Mouse (Mus musculus) B cell, adult 67 days (primary cell): ENCODE results near the gene Exph5. TPM values are rescaled to one million over a fixed set of nuclear protein-coding genes. Genes with fewer than 3 reads are reported as not detected.

Experiments
- total RNA-seq, 2 experiments: library from RNA; stranded (reverse); gene quantifications; 4 replicates each; pipeline ENCODE4 v1.2.4; 2023

Exph5 gene
- not detected for total RNA-seq

GRCm38 (mm10) chr9:53301269-53301720 lies at the start of gene Exph5:
Gene Exph5 (plus strand): TSS chr9:53301670.

GRCm38 (mm10) chr9:53383951-53384866 lies 82.7 kb downstream of the Exph5 start, which contains the start of gene Kdelc2:
Gene Kdelc2 (plus strand): TSS chr9:53384025.

GRCm38 (mm10) chr9:53402291-53402711 lies 100.8 kb downstream of the Exph5 start, which contains the start of gene 4930550C14Rik:
Gene 4930550C14Rik (plus strand): TSS chr9:53402325.

Other genes with a start within 250 kb of the Exph5 start
- 10 to 100 TPM; 38.1 to 38.8 TPM for gene Ddx10, start 53.6 kb upstream of the Exph5 start, total RNA-seq
- under 1 TPM; 0.36 to 0.38 TPM for gene Kdelc2, start 82.4 kb downstream of the Exph5 start, total RNA-seq
- not detected for gene 4930550C14Rik, start 100.7 kb downstream of the Exph5 start, total RNA-seq
- gene Atm, start 235.1 kb downstream of the Exph5 start, total RNA-seq, result 10 to 100 TPM; 60.1 to 67.8 TPM
- gene Npat, start 235.4 kb downstream of the Exph5 start, total RNA-seq, result 10 to 100 TPM; 19.5 to 20.6 TPM